Mouse (Mus musculus) myocyte (in vitro differentiated cells): ENCODE data around the gene Grk3. TPM values are rescaled to one million over a fixed set of nuclear protein-coding genes. Genes with fewer than 3 reads are reported as not detected.

Experiments
- H3K27me3 ChIP-seq: one replicate; pipeline ENCODE4 v1.6.1; 2011; ENCODE audit not compliant: control insufficient read depth, insufficient read depth, insufficient read length
- H3K36me3 ChIP-seq: one replicate; pipeline ENCODE4 v1.6.1; 2011; ENCODE audit not compliant: control insufficient read depth, insufficient read depth
- H3K4me2 ChIP-seq: one replicate; pipeline ENCODE4 v1.6.1; 2011; ENCODE audit warnings: low read depth, control low read depth
- H3K4me3 ChIP-seq: one replicate; pipeline ENCODE4 v1.5.1; 2011; ENCODE audit warnings: mild to moderate bottlenecking, control low read depth, moderate library complexity
- H3K79me2 ChIP-seq: one replicate; pipeline ENCODE4 v1.6.1; 2011; ENCODE audit not compliant: control insufficient read depth, insufficient read depth
- H3ac ChIP-seq: one replicate; pipeline ENCODE4 v1.6.1; 2011; ENCODE audit not compliant: control insufficient read depth, insufficient read length
- CEBPB ChIP-seq: IDR thresholded peaks from 2 replicates; pipeline ENCODE4 v1.6.1; 2011; ENCODE audit warnings: mild to moderate bottlenecking, moderate library complexity; ENCODE audit not compliant: poor library complexity, insufficient read depth, severe bottlenecking
- E2F4 ChIP-seq: IDR thresholded peaks from one replicate; pipeline ENCODE4 v1.6.1; 2011; ENCODE audit warnings: mild to moderate bottlenecking, control low read depth, moderate library complexity; ENCODE audit not compliant: insufficient read depth
- MAX ChIP-seq: IDR thresholded peaks from one replicate; pipeline ENCODE4 v1.6.1; 2011; ENCODE audit warnings: low read depth, mild to moderate bottlenecking, control low read depth
- MYOD1 ChIP-seq, 3 experiments: IDR thresholded peaks; one replicate each; pipeline ENCODE4 v1.6.1; 2011; ENCODE audit warnings: control low read depth in 2 of 3, low read depth in 2 of 3, mild to moderate bottlenecking in 2 of 3, moderate library complexity in 1 of 3; ENCODE audit not compliant: insufficient read length in 2 of 3, control insufficient read depth in 1 of 3
- MYOG ChIP-seq, 3 experiments: IDR thresholded peaks; one replicate each; pipeline ENCODE4 v1.6.1; 2011; ENCODE audit warnings: control low read depth in 2 of 3, low read depth in 2 of 3, mild to moderate bottlenecking in 2 of 3; ENCODE audit not compliant: insufficient read length in 2 of 3, control insufficient read depth in 1 of 3, insufficient read depth in 1 of 3
- POLR2A ChIP-seq: IDR thresholded peaks from one replicate; pipeline ENCODE4 v1.6.1; 2011; ENCODE audit warnings: low read depth, mild to moderate bottlenecking, control low read depth, moderate library complexity; ENCODE audit not compliant: insufficient read length
- POLR2AphosphoS2 ChIP-seq: IDR thresholded peaks from one replicate; pipeline ENCODE4 v1.6.1; 2011; ENCODE audit warnings: low read depth, control low read depth; ENCODE audit not compliant: insufficient read length
- REST ChIP-seq: IDR thresholded peaks from one replicate; pipeline ENCODE4 v1.6.1; 2011; ENCODE audit warnings: mild to moderate bottlenecking, control low read depth, moderate library complexity; ENCODE audit not compliant: insufficient read depth, insufficient read length
- SRF ChIP-seq: IDR thresholded peaks from one replicate; pipeline ENCODE4 v1.6.1; 2011; ENCODE audit warnings: low read depth; ENCODE audit not compliant: control insufficient read depth, insufficient read length
- TCF12 ChIP-seq: IDR thresholded peaks from one replicate; pipeline ENCODE4 v1.6.1; 2011; ENCODE audit warnings: mild to moderate bottlenecking, control low read depth; ENCODE audit not compliant: poor library complexity, insufficient read depth, severe bottlenecking
- TCF3 ChIP-seq: IDR thresholded peaks from one replicate; pipeline ENCODE4 v1.6.1; 2011; ENCODE audit warnings: low read depth, control low read depth; ENCODE audit not compliant: insufficient read length
- USF1 ChIP-seq: IDR thresholded peaks from one replicate; pipeline ENCODE4 v1.6.1; 2011; ENCODE audit warnings: low read depth, mild to moderate bottlenecking, control low read depth, moderate library complexity
- polyA plus RNA-seq: library from polyadenylated mRNA; unstranded; fragments of >200 nt; fragmentation: generic; extraction: Trizol; gene quantifications from one replicate; pipeline ENCODE4 v1.2.1, GENCODE M21; 2012; ENCODE audit warnings: missing spikeins

Gene Grk3
- polyA plus RNA-seq, 1 experiment, result not detected

GRCm38 (mm10) chr5:112972297-112972696 lies 43.3 kb downstream of the Grk3 start:
- H3K79me2 ChIP-seq, result no peaks in the 10 kb centered on the region
- no peak overlapping the region for H3ac ChIP-seq
- no peak overlapping the region for H3K4me3 ChIP-seq
- TF ChIP-seq E2F4 (no peak), REST (no peak), POLR2AphosphoS2 (no peak), SRF (no peak), MYOD1 (IDR thresholded peaks at IDR 0.05; ENCODE audit: control insufficient read depth in 1 of 3, insufficient read length in 2 of 3, low read depth in 2 of 3) (no peak), TCF12 (no peak), MYOG (IDR thresholded peaks at IDR 0.05; ENCODE audit: control insufficient read depth in 1 of 3, insufficient read depth in 1 of 3, insufficient read length in 2 of 3, low read depth in 2 of 3) (no peak), USF1 (no peak), MAX (no peak), TCF3 (no peak), POLR2A (no peak), CEBPB (no peak)
- H3K4me2 ChIP-seq, result no peak overlapping the region
- H3K27me3 ChIP-seq, result no peaks in the 10 kb centered on the region
- H3K36me3 ChIP-seq, result no peaks in the 10 kb centered on the region

DNA sequence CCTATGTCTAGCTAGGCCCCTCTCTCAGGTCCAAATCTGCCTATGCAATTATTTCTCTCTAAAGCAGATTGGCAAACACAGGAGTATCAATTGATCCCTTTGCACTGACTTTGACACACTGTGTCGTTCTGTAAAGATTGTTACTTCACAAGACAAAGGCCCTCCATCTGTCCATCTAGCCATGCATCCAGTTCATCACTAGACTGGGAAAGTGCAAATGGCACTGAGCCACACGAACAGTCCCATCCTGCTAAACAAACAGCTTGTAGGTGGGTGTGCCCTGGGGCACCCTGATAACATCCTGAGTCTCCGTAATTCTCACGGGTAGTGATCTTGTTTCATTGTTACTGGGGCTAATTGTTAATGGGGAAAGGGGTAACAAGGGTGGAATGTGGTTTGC lies 52.1 kb downstream of the Grk3 start:
- no peaks in the 10 kb centered on the region for H3K27me3 ChIP-seq
- no peak overlapping the region for H3ac ChIP-seq
- no peaks in the 10 kb centered on the region for H3K79me2 ChIP-seq
- no peak overlapping the region for H3K4me3 ChIP-seq
- no peak overlapping the region for H3K4me2 ChIP-seq
- TF ChIP-seq MYOG (IDR thresholded peaks at IDR 0.05; ENCODE audit: control insufficient read depth in 1 of 3, insufficient read depth in 1 of 3, insufficient read length in 2 of 3, low read depth in 2 of 3), result no peak
- no peak for TF ChIP-seq TCF12
- no peak for TF ChIP-seq SRF
- no peak for TF ChIP-seq E2F4
- no peak for TF ChIP-seq MAX
- TF ChIP-seq POLR2AphosphoS2, result no peak
- TF ChIP-seq CEBPB, result no peak
- TF ChIP-seq REST, result no peak
- no peak for TF ChIP-seq TCF3
- TF ChIP-seq MYOD1 (IDR thresholded peaks at IDR 0.05; ENCODE audit: control insufficient read depth in 1 of 3, insufficient read length in 2 of 3, low read depth in 2 of 3), result no peak
- TF ChIP-seq USF1, result no peak
- no peak for TF ChIP-seq POLR2A
- no peaks in the 10 kb centered on the region for H3K36me3 ChIP-seq

GRCm38 (mm10) chr5:112962166-112962565 lies 53.4 kb downstream of the Grk3 start:
- Histone ChIP-seq H3ac (no peak overlapping the region), H3K36me3 (no peaks in the 10 kb centered on the region), H3K4me2 (no peak overlapping the region), H3K27me3 (no peaks in the 10 kb centered on the region), H3K79me2 (no peaks in the 10 kb centered on the region), H3K4me3 (no peak overlapping the region)
- TF ChIP-seq E2F4, result no peak
- no peak for TF ChIP-seq CEBPB
- no peak for TF ChIP-seq POLR2AphosphoS2
- no peak for TF ChIP-seq MYOD1 (IDR thresholded peaks at IDR 0.05; ENCODE audit: control insufficient read depth in 1 of 3, insufficient read length in 2 of 3, low read depth in 2 of 3)
- TF ChIP-seq USF1, result no peak
- no peak for TF ChIP-seq TCF3
- no peak for TF ChIP-seq MYOG (IDR thresholded peaks at IDR 0.05; ENCODE audit: control insufficient read depth in 1 of 3, insufficient read depth in 1 of 3, insufficient read length in 2 of 3, low read depth in 2 of 3)
- no peak for TF ChIP-seq MAX

GRCm38 (mm10) chr5:112960911-112961310 lies 54.7 kb downstream of the Grk3 start:
- Histone ChIP-seq H3K4me2 (no peak overlapping the region), H3K36me3 (no peaks in the 10 kb centered on the region), H3K4me3 (no peak overlapping the region), H3K27me3 (no peaks in the 10 kb centered on the region), H3K79me2 (no peaks in the 10 kb centered on the region), H3ac (no peak overlapping the region)
- TF ChIP-seq MAX (no peak), MYOG (IDR thresholded peaks at IDR 0.05; ENCODE audit: control insufficient read depth in 1 of 3, insufficient read depth in 1 of 3, insufficient read length in 2 of 3, low read depth in 2 of 3) (no peak), USF1 (no peak), REST (no peak), CEBPB (no peak), MYOD1 (IDR thresholded peaks at IDR 0.05; ENCODE audit: control insufficient read depth in 1 of 3, insufficient read length in 2 of 3, low read depth in 2 of 3) (no peak), E2F4 (no peak), TCF3 (no peak), POLR2A (no peak)

DNA sequence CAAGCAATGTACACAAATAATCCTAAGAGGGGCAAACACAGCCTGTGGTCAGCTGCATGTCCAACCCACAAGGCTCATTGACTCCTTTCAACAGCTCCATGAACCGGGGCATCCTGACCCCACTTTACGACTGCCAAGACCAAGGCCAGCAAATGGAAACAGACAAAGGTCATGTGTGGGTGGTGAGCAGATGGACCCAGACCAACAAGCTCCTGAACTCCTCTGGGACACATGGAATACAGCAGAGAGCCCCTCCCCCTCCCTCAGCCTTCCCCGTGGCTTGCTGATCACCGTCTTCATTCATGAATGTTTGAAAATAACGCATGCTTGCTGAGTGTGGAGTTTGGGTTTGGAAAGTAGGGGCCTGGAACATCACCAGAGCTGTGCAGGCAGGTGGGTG lies 57.3 kb downstream of the Grk3 start:
- H3K4me2 ChIP-seq, result no peak overlapping the region
- TF ChIP-seq POLR2AphosphoS2, result no peak
- no peak for TF ChIP-seq E2F4
- TF ChIP-seq MYOD1 (IDR thresholded peaks at IDR 0.05; ENCODE audit: control insufficient read depth in 1 of 3, insufficient read length in 2 of 3, low read depth in 2 of 3), result no peak
- TF ChIP-seq REST, result no peak
- no peak for TF ChIP-seq MAX
- no peak for TF ChIP-seq USF1

More for the DNA sequence above, 57.3 kb downstream of the Grk3 start:
- Histone ChIP-seq H3K4me3 (no peak overlapping the region), H3K36me3 (no peaks in the 10 kb centered on the region), H3K27me3 (no peaks in the 10 kb centered on the region), H3ac (no peak overlapping the region), H3K79me2 (no peaks in the 10 kb centered on the region)
